Mouse (Mus musculus): ENCODE results near the gene Vmac. TPM values are rescaled to one million over a fixed set of nuclear protein-coding genes. Genes with fewer than 3 reads are reported as not detected.
A peak's percentile ranks its signal among the peaks of the same experiment; 100 is the strongest.

Gene Vmac
- polyA plus RNA-seq, 1 experiment from 2014 or later: 18.1 TPM

DNA sequence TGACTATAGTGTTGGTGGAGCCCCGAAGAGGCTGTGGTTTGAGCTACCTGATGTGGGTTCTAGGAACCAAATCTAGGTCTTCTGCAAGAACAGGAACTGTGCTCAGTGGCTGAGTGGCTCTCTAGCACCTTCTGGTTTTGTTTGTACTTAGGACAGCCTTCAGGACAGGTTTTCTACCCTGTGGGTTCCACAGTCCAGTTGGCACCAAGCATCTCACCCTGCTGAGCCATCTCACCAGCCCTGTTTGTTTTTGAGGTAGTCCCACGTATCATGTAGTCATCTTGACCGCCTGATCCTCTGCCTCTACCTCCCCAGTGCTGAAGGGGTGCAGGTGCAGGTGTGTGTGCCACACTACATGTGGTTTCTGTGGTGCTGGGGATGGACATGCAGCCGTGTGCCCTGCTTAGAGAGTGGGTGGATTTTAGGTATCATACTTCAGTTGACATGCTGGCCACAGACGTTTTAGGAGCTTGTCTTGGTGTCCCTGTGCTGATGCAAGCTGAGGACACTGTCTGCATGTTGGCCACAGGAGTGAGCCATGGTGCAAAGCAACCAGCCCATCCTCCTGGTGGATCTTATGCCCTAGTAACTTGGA is 34.2 kb downstream of the Vmac start:
- Histone ChIP-seq H3K36me3 (ENCODE audit: control insufficient read depth, insufficient read depth, low read length) (0 out of 2 replicates have a peak, but pooled peaks cover 8% of the 10 kb centered on the region), H3K27ac (ENCODE audit: low read depth, low read length) (no peak overlapping the region), H3K9ac (ENCODE audit: low read depth, low read length) (no peak overlapping the region), H3K4me1 (replicated peaks; ENCODE audit: control insufficient read depth, insufficient read depth, low read length) (no peaks in the 10 kb centered on the region), H3K27me3 (ENCODE audit: control insufficient read depth, insufficient read depth, low read length) (no peaks in the 10 kb centered on the region), H3K4me2 (replicated peaks; ENCODE audit: low read depth, low read length) (no peak overlapping the region), H3K4me3 (ENCODE audit: low read depth, low read length) (no peak overlapping the region), H3K9me3 (ENCODE audit: control insufficient read depth, low read length) (no peaks in the 10 kb centered on the region)
- ATAC-seq (ENCODE audit: low FRiP score) (no peak), DNase-seq (ENCODE audit: low spot score) (no peak)
- 88% methylated on average over 5 of the region's 5 CpGs for WGBS

DNA sequence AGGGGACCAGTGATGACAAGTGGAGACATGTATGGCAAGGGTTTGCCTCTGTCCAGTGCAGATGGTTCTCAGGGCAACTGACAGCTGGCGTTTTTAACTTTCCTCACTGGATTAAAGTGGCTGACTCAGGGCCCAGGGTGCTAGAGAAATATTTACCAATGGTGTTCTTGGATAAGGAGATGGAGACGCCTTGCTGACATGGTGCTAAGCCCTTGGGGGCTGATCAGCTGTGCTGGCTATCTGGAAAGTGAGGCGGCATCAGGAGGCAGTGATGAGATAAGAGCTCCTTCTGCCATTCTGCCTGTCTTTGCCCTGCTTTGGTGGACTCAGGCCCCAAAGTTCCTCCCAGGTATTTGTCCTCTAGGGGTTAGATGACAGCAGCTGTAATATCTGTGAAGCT is 34.9 kb downstream of the Vmac start:
- H3K9me3 ChIP-seq (ENCODE audit: control insufficient read depth, low read length): no peaks in the 10 kb centered on the region
- ATAC-seq (ENCODE audit: low FRiP score) (no peak), DNase-seq (ENCODE audit: low spot score) (no peak)
- peaks cover 4% of the 10 kb centered on the region; the same call in 1 of the 2 replicates for H3K36me3 ChIP-seq (ENCODE audit: control insufficient read depth, insufficient read depth, low read length)
- no peaks in the 10 kb centered on the region for H3K4me1 ChIP-seq (replicated peaks; ENCODE audit: control insufficient read depth, insufficient read depth, low read length)
- no peak overlapping the region for H3K4me3 ChIP-seq (ENCODE audit: low read depth, low read length)
- no peak overlapping the region for H3K4me2 ChIP-seq (replicated peaks; ENCODE audit: low read depth, low read length)
- H3K27me3 ChIP-seq (ENCODE audit: control insufficient read depth, insufficient read depth, low read length): no peaks in the 10 kb centered on the region
- no peak overlapping the region for H3K9ac ChIP-seq (ENCODE audit: low read depth, low read length)
- 91% methylated on average over 3 of the region's 3 CpGs for WGBS
- H3K27ac ChIP-seq (ENCODE audit: low read depth, low read length): no peak overlapping the region

DNA sequence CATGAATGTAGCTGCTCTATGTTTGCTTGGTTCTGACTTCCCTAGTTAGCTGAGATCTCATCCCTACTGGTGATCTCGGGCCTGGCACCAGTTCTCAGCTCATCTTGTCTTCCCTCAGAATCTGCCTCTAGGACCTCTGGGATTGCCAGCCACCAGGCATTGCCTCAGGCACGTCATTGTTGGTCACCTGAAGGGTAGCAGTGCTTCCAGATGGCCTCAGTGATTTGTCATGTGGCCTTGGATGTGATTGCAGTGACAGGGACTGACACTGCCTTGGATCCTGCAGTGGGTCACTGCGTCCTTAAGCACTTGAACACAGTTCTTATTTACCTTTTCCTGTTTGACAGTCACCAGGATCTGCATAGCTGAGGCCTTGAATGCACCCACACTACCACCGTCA is 36.0 kb downstream of the Vmac start:
- Histone ChIP-seq H3K4me2 (replicated peaks; ENCODE audit: low read depth, low read length) (no peak overlapping the region), H3K9ac (ENCODE audit: low read depth, low read length) (no peak overlapping the region), H3K4me3 (ENCODE audit: low read depth, low read length) (no peak overlapping the region), H3K36me3 (ENCODE audit: control insufficient read depth, insufficient read depth, low read length) (peaks cover 7% of the 10 kb centered on the region; the same call in 1 of the 2 replicates), H3K4me1 (replicated peaks; ENCODE audit: control insufficient read depth, insufficient read depth, low read length) (no peaks in the 10 kb centered on the region), H3K27ac (ENCODE audit: low read depth, low read length) (no peak overlapping the region), H3K9me3 (ENCODE audit: control insufficient read depth, low read length) (no peaks in the 10 kb centered on the region), H3K27me3 (ENCODE audit: control insufficient read depth, insufficient read depth, low read length) (no peaks in the 10 kb centered on the region)
- 85% methylated on average over 4 of the region's 4 CpGs for WGBS
- no peak for DNase-seq (ENCODE audit: low spot score)
- ATAC-seq (ENCODE audit: low FRiP score): no peak

DNA sequence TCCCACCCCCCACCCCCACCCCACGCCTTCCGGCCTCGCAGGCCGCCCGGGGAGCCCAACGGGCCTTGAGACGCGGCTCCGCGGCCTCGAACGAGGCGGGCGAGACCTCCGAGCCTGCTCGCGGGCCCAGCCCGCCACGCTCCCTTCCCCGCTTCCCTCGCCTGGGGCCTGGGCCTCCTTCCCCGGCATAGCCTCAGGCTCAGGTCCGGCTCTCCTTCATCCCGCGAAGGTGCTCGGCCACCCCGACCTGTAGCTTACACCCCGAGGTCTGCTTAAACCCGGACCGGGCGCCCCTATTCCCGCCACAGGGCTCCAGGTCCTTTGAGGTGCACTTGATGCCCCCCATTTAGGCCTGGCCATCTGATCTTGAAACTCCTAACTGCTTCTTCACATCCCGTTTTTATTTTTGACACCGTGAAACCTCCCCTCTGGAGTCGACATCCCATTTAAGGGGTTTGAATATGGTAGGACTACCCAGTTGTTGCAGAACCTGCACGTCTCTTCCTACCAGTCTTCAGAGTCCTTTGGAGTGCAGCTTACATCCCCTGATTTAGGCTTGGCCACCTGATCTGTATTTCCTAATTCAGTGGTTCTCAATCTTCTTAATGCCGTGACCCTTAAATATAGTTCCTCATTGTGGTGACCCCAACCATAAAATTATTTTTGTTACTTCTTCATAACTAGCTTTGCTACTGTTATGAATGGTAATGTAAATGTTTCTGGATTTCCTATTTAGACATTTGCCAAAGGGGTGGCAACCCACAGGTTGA is 44.0 kb downstream of the Vmac start:
- 4% methylated on average over 23 of the region's 37 CpGs for WGBS
- ATAC-seq (ENCODE audit: low FRiP score) (no peak; the same call in 1 of the 2 replicates), DNase-seq (ENCODE audit: low spot score) (no peak)

DNA sequence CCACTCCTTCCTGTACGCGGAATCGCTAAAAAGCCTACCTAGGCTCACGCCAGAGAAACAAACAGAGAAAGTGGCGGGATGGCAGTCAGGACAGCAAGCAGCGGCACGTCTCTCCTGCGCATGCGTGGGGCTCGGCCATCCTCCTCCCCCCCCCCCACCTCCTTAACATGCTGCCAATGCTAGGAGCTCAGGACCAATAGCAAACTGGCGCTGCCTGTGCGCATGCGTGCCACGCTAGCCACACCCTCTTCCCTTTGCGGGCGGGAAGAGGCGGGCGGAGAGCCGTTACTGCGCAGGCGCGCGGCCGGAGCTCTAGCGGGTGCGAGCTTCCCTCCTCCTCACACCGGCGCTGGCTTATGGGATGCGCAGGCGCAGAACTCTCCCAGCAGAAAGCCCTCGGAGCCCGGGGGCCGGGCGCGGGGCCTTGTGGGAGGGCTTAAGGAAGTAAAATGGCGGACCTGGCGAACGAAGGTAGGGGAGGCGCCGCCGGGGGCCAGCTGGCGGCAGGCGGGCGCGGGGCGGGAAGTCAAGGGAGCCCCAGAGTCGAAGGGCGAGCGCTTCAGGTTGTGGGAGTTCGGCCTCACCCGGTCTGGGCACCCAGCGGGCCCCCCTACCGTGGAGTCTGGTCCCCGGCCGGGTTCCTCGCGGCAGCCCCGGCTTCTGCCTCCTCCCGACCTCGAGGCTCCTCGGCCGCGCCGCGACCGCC is 44.7 kb downstream of the Vmac start, which contains the start of gene Ranbp3:
Ranbp3 (plus strand) TSS at position 354 of the 706 bp plus-strand sequence.
- Histone ChIP-seq H3K4me3 (ENCODE audit: low read depth, low read length) (peak within 1 kb of the TSS; percentile 97), H3K9me3 (ENCODE audit: control insufficient read depth, low read length) (no peaks in the 10 kb centered on the region), H3K4me2 (replicated peaks; ENCODE audit: low read depth, low read length) (peak within 1 kb of the TSS; percentile 84), H3K27ac (ENCODE audit: low read depth, low read length) (peak within 1 kb of the TSS; percentile 68), H3K36me3 (ENCODE audit: control insufficient read depth, insufficient read depth, low read length) (peaks cover 3% of the 10 kb centered on the region; the same call in 1 of the 2 replicates), H3K27me3 (ENCODE audit: control insufficient read depth, insufficient read depth, low read length) (no peaks in the 10 kb centered on the region), H3K4me1 (replicated peaks; ENCODE audit: control insufficient read depth, insufficient read depth, low read length) (peaks cover 8% of the 10 kb centered on the region; the same call in 1 of the 2 replicates), H3K9ac (ENCODE audit: low read depth, low read length) (peak within 1 kb of the TSS; percentile 97)
- ATAC-seq (ENCODE audit: low FRiP score) (peak; percentile 92), DNase-seq (ENCODE audit: low spot score) (peak; percentile 100)
- 2% methylated on average over 44 of the region's 66 CpGs for WGBS

More for the DNA sequence above, 44.0 kb downstream of the Vmac start:
- no peaks in the 10 kb centered on the region for H3K9me3 ChIP-seq (ENCODE audit: control insufficient read depth, low read length)
- peak overlapping the region; percentile 68 for H3K27ac ChIP-seq (ENCODE audit: low read depth, low read length)
- H3K4me1 ChIP-seq (replicated peaks; ENCODE audit: control insufficient read depth, insufficient read depth, low read length): peaks cover 8% of the 10 kb centered on the region; the same call in 1 of the 2 replicates
- peak overlapping the region; percentile 97 for H3K4me3 ChIP-seq (ENCODE audit: low read depth, low read length)
- peak overlapping the region; percentile 84 for H3K4me2 ChIP-seq (replicated peaks; ENCODE audit: low read depth, low read length)
- H3K9ac ChIP-seq (ENCODE audit: low read depth, low read length): peak overlapping the region; percentile 97
- H3K27me3 ChIP-seq (ENCODE audit: control insufficient read depth, insufficient read depth, low read length): no peaks in the 10 kb centered on the region
- peaks cover 3% of the 10 kb centered on the region; the same call in 1 of the 2 replicates for H3K36me3 ChIP-seq (ENCODE audit: control insufficient read depth, insufficient read depth, low read length)

DNA sequence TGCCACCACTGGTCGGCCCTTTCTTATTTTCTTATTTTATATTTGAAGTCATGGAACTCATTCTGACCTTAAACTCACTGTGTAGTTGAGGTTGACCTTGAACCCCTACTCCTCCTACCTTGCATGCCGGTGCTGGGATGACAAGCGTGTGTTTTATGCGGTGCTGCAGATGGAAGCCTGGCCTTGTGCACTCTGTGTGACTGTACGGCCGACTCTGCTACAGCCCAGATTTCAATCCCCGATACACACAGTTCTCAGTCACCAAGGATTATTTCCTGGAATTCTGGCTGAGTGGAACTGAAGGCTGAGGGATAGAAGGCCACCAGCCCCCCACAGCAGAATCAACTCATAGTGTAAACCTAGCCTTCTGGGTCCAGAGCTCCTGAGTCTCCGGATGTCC is 48.1 kb downstream of the Vmac start:
- Histone ChIP-seq H3K4me3 (ENCODE audit: low read depth, low read length) (no peak overlapping the region), H3K27ac (ENCODE audit: low read depth, low read length) (no peak overlapping the region), H3K36me3 (ENCODE audit: control insufficient read depth, insufficient read depth, low read length) (no peaks in the 10 kb centered on the region), H3K4me1 (replicated peaks; ENCODE audit: control insufficient read depth, insufficient read depth, low read length) (peaks cover 6% of the 10 kb centered on the region; the same call in 1 of the 2 replicates), H3K9me3 (ENCODE audit: control insufficient read depth, low read length) (no peaks in the 10 kb centered on the region), H3K27me3 (ENCODE audit: control insufficient read depth, insufficient read depth, low read length) (no peaks in the 10 kb centered on the region), H3K9ac (ENCODE audit: low read depth, low read length) (no peak overlapping the region), H3K4me2 (replicated peaks; ENCODE audit: low read depth, low read length) (no peak overlapping the region)
- WGBS: 89% methylated on average over 8 of the region's 8 CpGs
- ATAC-seq (ENCODE audit: low FRiP score) (no peak), DNase-seq (ENCODE audit: low spot score) (no peak)

DNA sequence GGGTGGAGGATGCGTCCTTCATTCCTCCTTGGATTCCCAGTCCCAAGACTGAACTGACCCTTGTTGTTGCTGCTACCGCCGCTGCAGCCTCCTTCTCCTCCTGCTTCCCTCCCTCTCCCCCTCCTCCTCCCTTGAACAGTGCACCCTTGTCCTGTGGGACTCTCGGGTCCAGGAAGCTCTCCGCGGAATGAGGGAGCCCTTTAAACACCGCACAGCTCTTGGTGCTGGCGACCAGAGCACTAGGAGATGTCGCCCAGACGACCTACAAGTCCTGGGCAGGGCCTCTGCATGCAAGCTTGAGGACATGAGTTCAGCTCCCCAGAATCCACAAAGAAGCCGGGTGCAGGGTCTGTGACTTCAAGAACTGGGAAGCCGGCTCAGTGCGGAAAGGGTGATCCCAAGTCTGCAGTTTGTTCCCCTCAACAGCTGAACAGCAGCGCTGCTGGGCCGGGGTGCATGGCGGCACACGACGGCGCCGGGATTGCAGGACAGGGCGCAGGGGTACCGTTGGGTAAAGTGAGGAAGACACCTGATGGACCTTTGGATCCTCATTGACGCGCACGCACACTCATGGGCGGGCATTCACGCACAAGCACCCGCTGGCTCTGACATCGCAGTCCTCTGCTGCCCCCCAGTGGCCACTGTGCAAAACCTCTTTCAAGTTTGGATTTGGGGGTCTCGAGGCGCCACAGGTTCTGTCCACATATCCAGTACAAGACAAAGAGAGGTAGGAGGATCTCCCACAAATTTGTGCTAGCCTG is 49.3 kb downstream of the Vmac start:
- Histone ChIP-seq H3K9me3 (ENCODE audit: control insufficient read depth, low read length) (no peaks in the 10 kb centered on the region), H3K27me3 (ENCODE audit: control insufficient read depth, insufficient read depth, low read length) (no peaks in the 10 kb centered on the region), H3K4me2 (replicated peaks; ENCODE audit: low read depth, low read length) (peak overlapping the region; percentile 57), H3K9ac (ENCODE audit: low read depth, low read length) (peak overlapping the region; percentile 25), H3K27ac (ENCODE audit: low read depth, low read length) (no peak overlapping the region), H3K4me1 (replicated peaks; ENCODE audit: control insufficient read depth, insufficient read depth, low read length) (no peaks in the 10 kb centered on the region), H3K4me3 (ENCODE audit: low read depth, low read length) (peak overlapping the region; percentile 24), H3K36me3 (ENCODE audit: control insufficient read depth, insufficient read depth, low read length) (no peaks in the 10 kb centered on the region)
- WGBS: 6% methylated on average over 31 of the region's 31 CpGs
- ATAC-seq (ENCODE audit: low FRiP score): peak; percentile 5
- peak; percentile 94 for DNase-seq (ENCODE audit: low spot score)

DNA sequence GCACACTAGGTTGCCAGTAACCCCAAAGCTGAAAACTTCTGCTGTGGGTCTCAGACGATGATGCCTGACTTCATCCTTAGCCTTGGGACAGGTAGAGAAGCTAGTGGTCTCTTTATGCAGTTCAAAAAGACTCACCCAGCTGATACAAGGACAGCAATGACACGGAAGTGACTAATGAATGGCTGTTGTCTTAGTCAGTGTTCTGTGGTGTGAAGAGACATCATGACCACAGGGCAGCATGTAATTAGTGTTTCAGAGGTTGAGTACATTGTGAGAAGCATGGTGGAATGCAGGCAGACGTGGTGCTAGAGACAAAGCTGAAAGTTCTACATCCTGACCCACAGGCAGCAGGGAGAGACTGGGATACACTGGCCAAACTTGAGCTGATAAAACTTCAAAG is 50.2 kb downstream of the Vmac start:
- H3K4me1 ChIP-seq (replicated peaks; ENCODE audit: control insufficient read depth, insufficient read depth, low read length): no peaks in the 10 kb centered on the region
- DNase-seq (ENCODE audit: low spot score) (no peak), ATAC-seq (ENCODE audit: low FRiP score) (no peak)
- 81% methylated on average over 3 of the region's 3 CpGs for WGBS
- H3K9ac ChIP-seq (ENCODE audit: low read depth, low read length): no peak overlapping the region
- no peaks in the 10 kb centered on the region for H3K36me3 ChIP-seq (ENCODE audit: control insufficient read depth, insufficient read depth, low read length)
- H3K27ac ChIP-seq (ENCODE audit: low read depth, low read length): no peak overlapping the region
- no peak overlapping the region for H3K4me2 ChIP-seq (replicated peaks; ENCODE audit: low read depth, low read length)
- no peak overlapping the region for H3K4me3 ChIP-seq (ENCODE audit: low read depth, low read length)
- H3K27me3 ChIP-seq (ENCODE audit: control insufficient read depth, insufficient read depth, low read length): no peaks in the 10 kb centered on the region
- no peaks in the 10 kb centered on the region for H3K9me3 ChIP-seq (ENCODE audit: control insufficient read depth, low read length)
